Mouse (Mus musculus) megakaryocyte, embryonic 14.5 days (primary cell): ENCODE results near the gene Mdfic. TPM values are rescaled to one million over a fixed set of nuclear protein-coding genes. Genes with fewer than 3 reads are reported as not detected.

Experiments used
- H3K27me3 ChIP-seq: replicated peaks from 2 replicates; pipeline ENCODE3; 2012; ENCODE audit warnings: inconsistent platforms
- H3K36me3 ChIP-seq: replicated peaks from 2 replicates; pipeline ENCODE3; 2012; ENCODE audit warnings: low read length, inconsistent platforms, mixed read lengths
- H3K4me1 ChIP-seq: 2 replicates; pipeline ENCODE4 v1.6.1; 2012; ENCODE audit warnings: inconsistent platforms
- H3K4me3 ChIP-seq: replicated peaks from 2 replicates; pipeline ENCODE3; 2012; ENCODE audit warnings: moderate library complexity, mild to moderate bottlenecking, inconsistent platforms
- H3K9me3 ChIP-seq: 2 replicates; pipeline ENCODE4 v1.6.1; 2012; ENCODE audit warnings: inconsistent platforms
- FLI1 ChIP-seq: IDR thresholded peaks from 2 replicates; pipeline ENCODE4 v1.6.1; 2012; ENCODE audit warnings: low read length, inconsistent platforms, mixed read lengths
- GATA1 ChIP-seq: IDR thresholded peaks from 3 replicates; pipeline ENCODE4 v1.6.1; 2012; ENCODE audit warnings: mixed read lengths, low read length, inconsistent platforms, borderline replicate concordance
- polyA plus RNA-seq: library from polyadenylated mRNA; stranded (reverse); fragments of >175 nt; gene quantifications from 2 replicates; pipeline ENCODE4 v1.2.3, GENCODE M21; 2012; ENCODE audit warnings: low replicate concordance; ENCODE audit not compliant: insufficient read depth

Gene Mdfic
- polyA plus RNA-seq, 1 experiment: 0.95 TPM

GRCm38 (mm10) chr6:15789523-15790500, 69.4 kb downstream of the Mdfic start:
- no peak overlapping the region for H3K4me3 ChIP-seq
- no peaks in the 10 kb centered on the region for H3K36me3 ChIP-seq
- no peaks in the 10 kb centered on the region for H3K9me3 ChIP-seq
- no peaks in the 10 kb centered on the region for H3K27me3 ChIP-seq
- TF ChIP-seq GATA1: no peak
- TF ChIP-seq FLI1: no peak
- H3K4me1 ChIP-seq: peaks cover 23% of the 10 kb centered on the region

- no peaks in the 10 kb centered on the region for H3K36me3 ChIP-seq
- no peaks in the 10 kb centered on the region for H3K27me3 ChIP-seq
- peaks cover 23% of the 10 kb centered on the region for H3K4me1 ChIP-seq
- no peaks in the 10 kb centered on the region for H3K9me3 ChIP-seq
- peak overlapping the region; percentile 90 for H3K4me3 ChIP-seq
- TF ChIP-seq GATA1: no peak
- no peak for TF ChIP-seq FLI1
Measured at GRCm38 (mm10) chr6:15792680-15793601, 72.5 kb downstream of the Mdfic start.

- Histone ChIP-seq H3K4me1 (peaks cover 23% of the 10 kb centered on the region), H3K9me3 (no peaks in the 10 kb centered on the region), H3K27me3 (no peaks in the 10 kb centered on the region), H3K36me3 (no peaks in the 10 kb centered on the region), H3K4me3 (peak overlapping the region; percentile 90)
- TF ChIP-seq FLI1 (no peak), GATA1 (no peak)
Measured at GRCm38 (mm10) chr6:15793602-15794345, 73.3 kb downstream of the Mdfic start.

- H3K27me3 ChIP-seq: no peaks in the 10 kb centered on the region
- H3K4me1 ChIP-seq: peaks cover 20% of the 10 kb centered on the region
- no peaks in the 10 kb centered on the region for H3K9me3 ChIP-seq
- H3K36me3 ChIP-seq: peaks cover 3% of the 10 kb centered on the region
- H3K4me3 ChIP-seq: no peak overlapping the region
- TF ChIP-seq FLI1 (no peak), GATA1 (no peak)
Measured at GRCm38 (mm10) chr6:15794801-15795200, 74.3 kb downstream of the Mdfic start.

- no peaks in the 10 kb centered on the region for H3K9me3 ChIP-seq
- H3K4me1 ChIP-seq: no peaks in the 10 kb centered on the region
- no peaks in the 10 kb centered on the region for H3K36me3 ChIP-seq
- H3K27me3 ChIP-seq: no peaks in the 10 kb centered on the region
- TF ChIP-seq GATA1 (no peak), FLI1 (no peak)
- no peak overlapping the region for H3K4me3 ChIP-seq
Measured at GRCm38 (mm10) chr6:15807382-15807781, 86.9 kb downstream of the Mdfic start.

- Histone ChIP-seq H3K4me1 (no peaks in the 10 kb centered on the region), H3K27me3 (no peaks in the 10 kb centered on the region), H3K36me3 (no peaks in the 10 kb centered on the region), H3K4me3 (no peak overlapping the region), H3K9me3 (no peaks in the 10 kb centered on the region)
- TF ChIP-seq FLI1 (no peak), GATA1 (no peak)
Measured at GRCm38 (mm10) chr6:15825236-15825635, 104.8 kb downstream of the Mdfic start.

GRCm38 (mm10) chr6:15829812-15830211, 109.4 kb downstream of the Mdfic start:
- no peaks in the 10 kb centered on the region for H3K4me1 ChIP-seq
- no peaks in the 10 kb centered on the region for H3K27me3 ChIP-seq
- TF ChIP-seq GATA1 (no peak), FLI1 (no peak)
- no peak overlapping the region for H3K4me3 ChIP-seq
- peaks cover 13% of the 10 kb centered on the region for H3K9me3 ChIP-seq
- no peaks in the 10 kb centered on the region for H3K36me3 ChIP-seq

GRCm38 (mm10) chr6:15830651-15831050, 110.2 kb downstream of the Mdfic start:
- H3K36me3 ChIP-seq: no peaks in the 10 kb centered on the region
- H3K4me1 ChIP-seq: no peaks in the 10 kb centered on the region
- H3K27me3 ChIP-seq: no peaks in the 10 kb centered on the region
- H3K4me3 ChIP-seq: no peak overlapping the region
- H3K9me3 ChIP-seq: peaks cover 13% of the 10 kb centered on the region
- TF ChIP-seq FLI1: no peak
- no peak for TF ChIP-seq GATA1

GRCm38 (mm10) chr6:15837695-15838094, 117.2 kb downstream of the Mdfic start:
- Histone ChIP-seq H3K4me3 (no peak overlapping the region), H3K4me1 (no peaks in the 10 kb centered on the region), H3K9me3 (peaks cover 13% of the 10 kb centered on the region), H3K36me3 (no peaks in the 10 kb centered on the region), H3K27me3 (no peaks in the 10 kb centered on the region)
- TF ChIP-seq GATA1 (no peak), FLI1 (no peak)
